Mouse (Mus musculus): ENCODE measurements around the gene Heatr9. TPM values are rescaled to one million over a fixed set of nuclear protein-coding genes. Genes with fewer than 3 reads are reported as not detected.
A peak's percentile ranks its signal among the peaks of the same experiment; 100 is the strongest.

The Heatr9 gene
- total and polyA plus RNA-seq, 3 experiments = not detected

- in situ Hi-C loops (cut with MboI; ENCODE audit: low pct_ligation_motif_present, low pct_unique_long_range_greater_than_20kb, low sequenced_read_pairs) = loop anchor here (25.0 kb wide), 1 partner anchor 380 kb away; the partner anchor contains the start of gene Ddx52
- Histone ChIP-seq H3K4me1 (ENCODE audit: control insufficient read depth in 1 of 2, insufficient read depth in 2 of 2) (peaks cover 17 to 34% of the 10 kb centered on the region in 2 experiments), H3K4me3 (replicated peaks in 1 of 3; ENCODE audit: low read depth in 2 of 3, low read length in 2 of 3, poor library complexity in 1 of 3) (no peak overlapping the region), H3K9me3 (replicated peaks; ENCODE audit: low read length) (peaks cover 4% of the 10 kb centered on the region), H3K9ac (ENCODE audit: insufficient read depth, low read depth) (no peak overlapping the region), H3K27me3 (replicated peaks) (peaks cover 3% of the 10 kb centered on the region), H3K36me3 (replicated peaks in 1 of 2; ENCODE audit: control insufficient read depth in 1 of 2, insufficient read depth in 1 of 2, low read length in 1 of 2) (no peaks in the 10 kb centered on the region), H3K27ac (ENCODE audit: insufficient read depth, low read depth) (no peak overlapping the region), H3K4me2 (ENCODE audit: insufficient read depth, low read depth, poor library complexity, severe bottlenecking) (0 out of 2 replicates have a peak overlapping the region, but pooled peaks have one; percentile 6), H3K79me2 (replicated peaks; ENCODE audit: control insufficient read depth, extremely low read depth, insufficient read depth, poor library complexity, severe bottlenecking) (no peaks in the 10 kb centered on the region)
- DNase-seq (ENCODE audit: extremely low read depth) = no peak
- TF ChIP-seq SMC3 (IDR thresholded peaks at IDR 0.05; ENCODE audit: low read depth, low read length) (peak; percentile 21; the same call in 1 of the 2 replicates), RAD21 (IDR thresholded peaks at IDR 0.05; ENCODE audit: low read depth, low read length) (peak; percentile 5; the same call in 1 of the 2 replicates), BHLHE40 (IDR thresholded peaks at IDR 0.05; ENCODE audit: low read depth, low read length) (peak; percentile 61), MAFK (IDR thresholded peaks at IDR 0.05; ENCODE audit: insufficient replicate concordance, low read length) (no peak), MAX (IDR thresholded peaks at IDR 0.05; ENCODE audit: low read length) (peak; percentile 82), USF1 (IDR thresholded peaks at IDR 0.05; ENCODE audit: low read depth, low read length) (no peak), MYC (IDR thresholded peaks at IDR 0.05; ENCODE audit: low read depth, low read length) (peak; percentile 54; the same call in 1 of the 2 replicates), IRF4 (IDR thresholded peaks at IDR 0.05; ENCODE audit: low read depth, low read length) (0 out of 2 replicates have a peak, but pooled peaks have one; percentile 46), MXI1 (IDR thresholded peaks at IDR 0.05; ENCODE audit: low read depth, low read length) (peak; percentile 90)
- dilution Hi-C loops (cut with MboI; ENCODE audit: extremely low pct_ligation_motif_present, extremely low pct_unique_long_range_greater_than_20kb, low sequenced_read_pairs) = no loop called here
Measured at GRCm38 (mm10) chr11:83557074-83557473, 35.1 kb upstream of the Heatr9 start.

DNA sequence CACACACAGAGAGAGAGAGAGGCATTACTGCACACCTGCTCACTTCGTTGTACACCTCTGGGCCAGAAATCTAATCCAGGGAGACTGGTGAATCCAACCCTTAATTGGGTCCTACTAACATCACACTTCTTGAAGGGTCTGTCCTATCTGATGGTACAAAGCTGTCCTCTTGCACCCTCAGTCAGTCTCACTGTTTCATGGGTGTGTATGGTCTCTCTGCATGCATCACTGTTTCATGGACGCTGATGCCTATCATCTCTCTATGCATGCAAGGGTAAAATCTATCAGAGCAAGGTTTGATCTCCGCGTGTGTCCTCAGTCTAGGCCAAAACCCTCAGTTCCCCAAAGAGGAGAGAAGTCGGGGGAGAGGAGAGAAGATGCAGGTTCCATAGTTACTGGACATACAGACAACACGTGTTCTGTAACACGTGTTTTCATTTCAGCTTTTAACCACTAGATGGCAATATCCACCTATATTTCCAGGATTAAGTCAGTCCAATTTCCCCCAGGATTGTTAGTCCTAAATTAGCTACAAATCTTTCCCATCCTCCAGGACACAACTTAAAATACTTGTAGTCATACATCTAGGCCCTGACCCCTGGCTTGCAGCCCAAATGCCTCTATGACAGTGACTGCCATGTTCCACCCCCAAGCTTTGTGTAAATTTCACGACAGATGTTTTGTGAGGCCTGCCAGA lies 34.3 kb upstream of the Heatr9 start:
- H3K27ac ChIP-seq (ENCODE audit: insufficient read depth, low read depth) = no peak overlapping the region
- peak; percentile 80 for DNase-seq (ENCODE audit: extremely low read depth)
- no peak overlapping the region for H3K4me2 ChIP-seq (ENCODE audit: insufficient read depth, low read depth, poor library complexity, severe bottlenecking)
- H3K79me2 ChIP-seq (replicated peaks; ENCODE audit: control insufficient read depth, extremely low read depth, insufficient read depth, poor library complexity, severe bottlenecking) = no peaks in the 10 kb centered on the region
- no peak overlapping the region for H3K9ac ChIP-seq (ENCODE audit: insufficient read depth, low read depth)
- no peak overlapping the region for H3K4me3 ChIP-seq (replicated peaks in 1 of 3; ENCODE audit: low read depth in 2 of 3, low read length in 2 of 3, poor library complexity in 1 of 3)
- in situ Hi-C loops (cut with MboI; ENCODE audit: low pct_ligation_motif_present, low pct_unique_long_range_greater_than_20kb, low sequenced_read_pairs) = loop anchor here (25.0 kb wide), 1 partner anchor 381 kb away; the partner anchor contains the start of gene Ddx52
- peaks cover 3% of the 10 kb centered on the region for H3K27me3 ChIP-seq (replicated peaks)
- peaks cover 24 to 41% of the 10 kb centered on the region in 2 experiments for H3K4me1 ChIP-seq (ENCODE audit: control insufficient read depth in 1 of 2, insufficient read depth in 2 of 2)
- H3K9me3 ChIP-seq (replicated peaks; ENCODE audit: low read length) = peaks cover 6% of the 10 kb centered on the region
- dilution Hi-C loops (cut with MboI; ENCODE audit: extremely low pct_ligation_motif_present, extremely low pct_unique_long_range_greater_than_20kb, low sequenced_read_pairs) = no loop called here
- no peaks in the 10 kb centered on the region for H3K36me3 ChIP-seq (replicated peaks in 1 of 2; ENCODE audit: control insufficient read depth in 1 of 2, insufficient read depth in 1 of 2, low read length in 1 of 2)
- TF ChIP-seq USF2 (conservative IDR thresholded peaks at IDR 0.05; ENCODE audit: low read depth, low read length) = peak; percentile 71
- TF ChIP-seq PAX5 (IDR thresholded peaks at IDR 0.05; ENCODE audit: low read length) = no peak
- TF ChIP-seq SIN3A (IDR thresholded peaks at IDR 0.05; ENCODE audit: low read length) = peak; percentile 88
- TF ChIP-seq USF1 (IDR thresholded peaks at IDR 0.05; ENCODE audit: low read depth, low read length) = peak; percentile 71
- TF ChIP-seq GABPA (IDR thresholded peaks at IDR 0.05; ENCODE audit: insufficient replicate concordance, low read depth, low read length) = no peak
- peak; percentile 100 for TF ChIP-seq RAD21 (IDR thresholded peaks at IDR 0.05; ENCODE audit: low read depth, low read length)
- TF ChIP-seq ELF1 (IDR thresholded peaks at IDR 0.05; ENCODE audit: low read depth, low read length) = no peak
- no peak for TF ChIP-seq TCF12 (IDR thresholded peaks at IDR 0.05; ENCODE audit: low read depth, low read length)
- TF ChIP-seq TBP (conservative IDR thresholded peaks at IDR 0.05; ENCODE audit: low read depth, low read length) = no peak
- TF ChIP-seq MEF2A (IDR thresholded peaks at IDR 0.05; ENCODE audit: borderline replicate concordance, low read depth, low read length) = peak; percentile 70
- TF ChIP-seq KAT2A (IDR thresholded peaks at IDR 0.05; ENCODE audit: insufficient replicate concordance, low read length) = no peak
- peak; percentile 87 to 98 for TF ChIP-seq CTCF (conservative IDR thresholded peaks at IDR 0.05 in 1 of 2, IDR thresholded peaks at IDR 0.05 in 1 of 2; ENCODE audit: low read depth in 2 of 2, low read length in 2 of 2)
- no peak for TF ChIP-seq MAFK (IDR thresholded peaks at IDR 0.05; ENCODE audit: insufficient replicate concordance, low read length)
- no peak for TF ChIP-seq CHD1 (IDR thresholded peaks at IDR 0.05; ENCODE audit: low read depth, low read length)
- TF ChIP-seq IRF4 (IDR thresholded peaks at IDR 0.05; ENCODE audit: low read depth, low read length) = peak; percentile 43; the same call in 1 of the 2 replicates
- TF ChIP-seq MXI1 (IDR thresholded peaks at IDR 0.05; ENCODE audit: low read depth, low read length) = peak; percentile 96
- no peak for TF ChIP-seq HCFC1 (IDR thresholded peaks at IDR 0.05; ENCODE audit: low read depth, low read length)
- TF ChIP-seq ZC3H11A (IDR thresholded peaks at IDR 0.05; ENCODE audit: low read depth, low read length) = peak; percentile 85
- no peak for TF ChIP-seq RCOR1 (conservative IDR thresholded peaks at IDR 0.05; ENCODE audit: low read depth, low read length)
- no peak for TF ChIP-seq ETS1 (conservative IDR thresholded peaks at IDR 0.05; ENCODE audit: low read depth, low read length)
- TF ChIP-seq ZMIZ1 (IDR thresholded peaks at IDR 0.05; ENCODE audit: low read depth, low read length) = no peak
- TF ChIP-seq NRF1 (IDR thresholded peaks at IDR 0.05; ENCODE audit: low read depth, low read length) = no peak
- TF ChIP-seq JUND (conservative IDR thresholded peaks at IDR 0.05; ENCODE audit: low read depth, low read length) = peak; percentile 44; the same call in 1 of the 2 replicates
- peak; percentile 100 for TF ChIP-seq MAX (IDR thresholded peaks at IDR 0.05; ENCODE audit: low read length)
- no peak for TF ChIP-seq EP300 (IDR thresholded peaks at IDR 0.05; ENCODE audit: low read length)
- no peak for TF ChIP-seq MAZ (IDR thresholded peaks at IDR 0.05; ENCODE audit: low read depth, low read length)
- peak; percentile 90 for TF ChIP-seq BHLHE40 (IDR thresholded peaks at IDR 0.05; ENCODE audit: low read depth, low read length)

All from CH12.LX (cell line).